ENCODE assay signal across 8 mouse cellular contexts in genomic region chr9:65679181-65679761, GRCm38 (mm10). TPM values are rescaled to one million over a fixed set of nuclear protein-coding genes. Genes with fewer than 3 reads are reported as not detected.
DNase-seq lines count a peak whose midpoint lies in the region; ATAC-seq and TF ChIP-seq lines count a peak whose summit lies in the region.

No protein-coding gene starts in this region.

- no peak for TF ChIP-seq POLR2A in olfactory bulb, adult 2 months (IDR thresholded peaks at IDR 0.05; ENCODE audit: insufficient read depth, low read depth, low read length)

- TF ChIP-seq CTCF in olfactory bulb, adult 2 months (IDR thresholded peaks at IDR 0.05; ENCODE audit: insufficient read depth, low read depth, low read length), result no peak

- no peaks in the 10 kb centered on the region for H3K36me3 ChIP-seq in intestine, embryonic 16.5 days (ENCODE audit: control insufficient read depth, insufficient read depth, low read length)
- H3K36me3 ChIP-seq in liver, embryonic 16.5 days (ENCODE audit: control insufficient read depth, insufficient read depth), result no peaks in the 10 kb centered on the region

- peaks cover 36% of the 10 kb centered on the region for H3K4me1 ChIP-seq in intestine, embryonic 16.5 days (ENCODE audit: control insufficient read depth, insufficient read depth, low read length)
- peaks cover 25% of the 10 kb centered on the region for H3K4me1 ChIP-seq in liver, embryonic 16.5 days (ENCODE audit: control insufficient read depth, low read depth, low read length)
- peaks cover 11% of the 10 kb centered on the region for H3K4me1 ChIP-seq in olfactory bulb, adult 2 months (ENCODE audit: control insufficient read depth, insufficient read depth, low read length)

- no peaks in the 10 kb centered on the region for H3K9me3 ChIP-seq in intestine, embryonic 16.5 days (ENCODE audit: control insufficient read depth, low read length)
- H3K9me3 ChIP-seq in liver, embryonic 16.5 days (replicated peaks; ENCODE audit: control insufficient read depth, low read length), result no peaks in the 10 kb centered on the region

- H3K4me3 ChIP-seq in intestine, embryonic 16.5 days (ENCODE audit: low read length), result peak overlapping the region; percentile 18
- H3K4me3 ChIP-seq in liver, embryonic 16.5 days (ENCODE audit: low read depth, low read length), result no peak overlapping the region
- H3K4me3 ChIP-seq in olfactory bulb, adult 2 months (ENCODE audit: insufficient read depth, low read depth, low read length), result peak overlapping the region; percentile 5

- H3K27me3 ChIP-seq in intestine, embryonic 16.5 days (replicated peaks; ENCODE audit: control insufficient read depth, insufficient read depth, low read length), result no peaks in the 10 kb centered on the region
- H3K27me3 ChIP-seq in liver, embryonic 16.5 days (ENCODE audit: control insufficient read depth, insufficient read depth, low read depth, low read length), result no peaks in the 10 kb centered on the region

- 19% methylated on average over 5 of the region's 5 CpGs for WGBS in intestine, embryonic 16.5 days
- 64% methylated on average over 5 of the region's 5 CpGs for WGBS in liver, embryonic 16.5 days (ENCODE audit: insufficient replicate concordance)
- WGBS in olfactory bulb, adult 2 months, result 6% methylated on average over 5 of the region's 5 CpGs

- peak overlapping the region; percentile 75 for H3K4me2 ChIP-seq in intestine, embryonic 16.5 days (ENCODE audit: low read depth, low read length)
- no peak overlapping the region for H3K4me2 ChIP-seq in liver, embryonic 16.5 days (ENCODE audit: low read depth, low read length)

- DNase-seq in adrenal gland, adult 8-10 months, result peak; percentile 38
- peak; percentile 36 to 50 for DNase-seq in cerebellum, postnatal 36 days
- DNase-seq in heart, adult 11 months, result peak; percentile 97
- no peak for DNase-seq in left cerebral cortex, adult 11 months (ENCODE audit: low spot score)

- H3K27ac ChIP-seq in intestine, embryonic 16.5 days (ENCODE audit: low read length), result peak overlapping the region; percentile 68
- peak overlapping the region; percentile 27; the same call in 1 of the 2 replicates for H3K27ac ChIP-seq in liver, embryonic 16.5 days (ENCODE audit: low read length)
- peak overlapping the region; percentile 16; the same call in 1 of the 2 replicates for H3K27ac ChIP-seq in olfactory bulb, adult 2 months (ENCODE audit: insufficient read depth, low read depth, low read length)

- H3K9ac ChIP-seq in intestine, embryonic 16.5 days (ENCODE audit: low read depth, low read length), result peak overlapping the region; percentile 50
- H3K9ac ChIP-seq in liver, embryonic 16.5 days (ENCODE audit: low read depth, low read length), result no peak overlapping the region

- ATAC-seq in intestine, embryonic 16.5 days, result no peak; the same call in 1 of the 2 replicates
- no peak for ATAC-seq in liver, embryonic 16.5 days (ENCODE audit: low read depth)
- ATAC-seq in granulocyte monocyte progenitor cell, adult 5-6 weeks (replicated peaks; ENCODE audit: poor library complexity, severe bottlenecking), result no peak

RNA-seq across cellular contexts. Expression of gene Oaz2, which starts 11.5 kb away (rescaled TPM):
- 100 to 1,000 TPM; 138 to 203 (median 175) TPM for total RNA-seq in adrenal gland, adult 8-10 months (2022)
- polyA plus RNA-seq in intestine, embryonic 16.5 days (2015; fragmentation: Nextera tagmentation; extraction: Ambion mirVana), result 185 and 188 TPM in 2 replicates
- 40.7 and 50.9 TPM in 2 replicates for polyA plus RNA-seq in liver, embryonic 16.5 days (2015; fragmentation: Nextera tagmentation; extraction: Ambion mirVana)
- not detected in 2 replicates for polyA plus RNA-seq in olfactory bulb, adult 2 months (2012; ENCODE audit: insufficient read depth, insufficient read length, low replicate concordance, missing spikeins)
- total RNA-seq in granulocyte monocyte progenitor cell, adult 5-6 weeks (2014; fragmentation: Nextera tagmentation), result 33.6 and 40.3 TPM in 2 replicates
- 35.3 and 44.5 TPM in 2 replicates for total RNA-seq in granulocyte monocyte progenitor cell, adult 5-6 weeks (2017)

RNA-seq across cellular contexts. Expression of gene Rbpms2, which starts 49.8 kb away (rescaled TPM):
- total RNA-seq in adrenal gland, adult 8-10 months (2022), result 100 to 1,000 TPM in 1 of 4 experiments, 10 to 100 TPM in 3; 50.0 to 107 (median 75.9) TPM
- polyA plus RNA-seq in intestine, embryonic 16.5 days (2015; fragmentation: Nextera tagmentation; extraction: Ambion mirVana), result 21.2 and 23.1 TPM in 2 replicates
- polyA plus RNA-seq in liver, embryonic 16.5 days (2015; fragmentation: Nextera tagmentation; extraction: Ambion mirVana), result 11.9 and 14.6 TPM in 2 replicates
- not detected in 2 replicates for polyA plus RNA-seq in olfactory bulb, adult 2 months (2012; ENCODE audit: insufficient read depth, insufficient read length, low replicate concordance, missing spikeins)
- 7.5 TPM in 1 of 2 replicates, not detected in the other for total RNA-seq in granulocyte monocyte progenitor cell, adult 5-6 weeks (2014; fragmentation: Nextera tagmentation)
- 0.67 TPM in 1 of 2 replicates, not detected in the other for total RNA-seq in granulocyte monocyte progenitor cell, adult 5-6 weeks (2017)

Comparison
In these comparisons a context has a peak if more than half of its experiments do, and no peak if none do; other contexts are left out.
1. H3K27ac ChIP-seq: peak in every context shown above with its lines; median percentile 68 in intestine, embryonic 16.5 days; 27 in liver, embryonic 16.5 days; 16 in olfactory bulb, adult 2 months.
2. RNA of gene Rbpms2, which starts 49.8 kb away (polyA plus RNA-seq): 21.2 to 23.1 TPM in intestine, embryonic 16.5 days and 11.9 to 14.6 TPM in liver, embryonic 16.5 days; not detected in olfactory bulb, adult 2 months; every median in the first group is over 10 times any median in the second.